Mouse (Mus musculus): ENCODE measurements around the gene Pklr.

- TF ChIP-seq CTCF (IDR thresholded peaks at IDR 0.05; ENCODE audit: insufficient read depth, low read length): no peak
- no peak for TF ChIP-seq POLR2A (IDR thresholded peaks at IDR 0.05; ENCODE audit: borderline replicate concordance, extremely low read depth, low read depth, low read length)
These were observed 6.0 kb upstream of the Pklr start for GRCm38 (mm10) chr3:89129908-89130307.
